Mouse (Mus musculus): ENCODE data around the gene Slc25a40. TPM values are rescaled to one million over a fixed set of nuclear protein-coding genes. Genes with fewer than 3 reads are reported as not detected.

Gene Slc25a40
- polyA plus RNA-seq, 1 experiment: 3.5 TPM

GRCm38 (mm10) chr5:8408746-8409145 is 13.9 kb upstream of the Slc25a40 start:
- Histone ChIP-seq H3K4me3 (ENCODE audit: insufficient read depth, poor library complexity, severe bottlenecking) (no peak overlapping the region), H3K79me3 (ENCODE audit: low read depth) (peaks cover 21% of the 10 kb centered on the region), H3K27me3 (ENCODE audit: control insufficient read depth, insufficient read depth, insufficient read length) (no peaks in the 10 kb centered on the region), H3K36me3 (ENCODE audit: control insufficient read depth, insufficient read depth) (peaks cover 87% of the 10 kb centered on the region), H3K79me2 (ENCODE audit: control insufficient read depth, insufficient read depth) (peaks cover 29% of the 10 kb centered on the region), H3ac (ENCODE audit: control insufficient read depth, insufficient read length, low read depth) (no peak overlapping the region)
- TF ChIP-seq CTCF (IDR thresholded peaks at IDR 0.05; ENCODE audit: control insufficient read depth, insufficient read depth, insufficient read length) (no peak), FOSL1 (IDR thresholded peaks at IDR 0.05; ENCODE audit: insufficient read depth, low read length, poor library complexity, severe bottlenecking) (no peak), MYOG (IDR thresholded peaks at IDR 0.05; ENCODE audit: control insufficient read depth, extremely low read depth, insufficient read length) (no peak), USF1 (IDR thresholded peaks at IDR 0.05; ENCODE audit: low read depth) (no peak), CEBPB (IDR thresholded peaks at IDR 0.05; ENCODE audit: low read depth) (no peak), MAX (IDR thresholded peaks at IDR 0.05) (no peak), MYOD1 (IDR thresholded peaks at IDR 0.05; ENCODE audit: control insufficient read depth, insufficient read length, low read depth) (no peak)

GRCm38 (mm10) chr5:8416683-8417413 is 5.8 kb upstream of the Slc25a40 start:
- Histone ChIP-seq H3K79me3 (ENCODE audit: low read depth) (peaks cover 91% of the 10 kb centered on the region), H3K27me3 (ENCODE audit: control insufficient read depth, insufficient read depth, insufficient read length) (no peaks in the 10 kb centered on the region), H3K79me2 (ENCODE audit: control insufficient read depth, insufficient read depth) (peaks cover 100% of the 10 kb centered on the region), H3ac (ENCODE audit: control insufficient read depth, insufficient read length, low read depth) (no peak overlapping the region), H3K36me3 (ENCODE audit: control insufficient read depth, insufficient read depth) (peaks cover 77% of the 10 kb centered on the region), H3K4me3 (ENCODE audit: insufficient read depth, poor library complexity, severe bottlenecking) (no peak overlapping the region)
- no peak for TF ChIP-seq USF1 (IDR thresholded peaks at IDR 0.05; ENCODE audit: low read depth)
- no peak for TF ChIP-seq MYOG (IDR thresholded peaks at IDR 0.05; ENCODE audit: control insufficient read depth, extremely low read depth, insufficient read length)
- no peak for TF ChIP-seq CTCF (IDR thresholded peaks at IDR 0.05; ENCODE audit: control insufficient read depth, insufficient read depth, insufficient read length)
- TF ChIP-seq MAX (IDR thresholded peaks at IDR 0.05): no peak
- no peak for TF ChIP-seq CEBPB (IDR thresholded peaks at IDR 0.05; ENCODE audit: low read depth)
- TF ChIP-seq MYOD1 (IDR thresholded peaks at IDR 0.05; ENCODE audit: control insufficient read depth, insufficient read length, low read depth): no peak
- no peak for TF ChIP-seq FOSL1 (IDR thresholded peaks at IDR 0.05; ENCODE audit: insufficient read depth, low read length, poor library complexity, severe bottlenecking)

- no peak overlapping the region for H3ac ChIP-seq (ENCODE audit: control insufficient read depth, insufficient read length, low read depth)
- H3K4me3 ChIP-seq (ENCODE audit: insufficient read depth, poor library complexity, severe bottlenecking): no peak overlapping the region
- H3K79me3 ChIP-seq (ENCODE audit: low read depth): peaks cover 91% of the 10 kb centered on the region
- peaks cover 99% of the 10 kb centered on the region for H3K79me2 ChIP-seq (ENCODE audit: control insufficient read depth, insufficient read depth)
- H3K36me3 ChIP-seq (ENCODE audit: control insufficient read depth, insufficient read depth): peaks cover 71% of the 10 kb centered on the region
- no peak for TF ChIP-seq CTCF (IDR thresholded peaks at IDR 0.05; ENCODE audit: control insufficient read depth, insufficient read depth, insufficient read length)
- no peaks in the 10 kb centered on the region for H3K27me3 ChIP-seq (ENCODE audit: control insufficient read depth, insufficient read depth, insufficient read length)
Measured at GRCm38 (mm10) chr5:8417443-8417842, 5.2 kb upstream of the Slc25a40 start.

GRCm38 (mm10) chr5:8421424-8421823 is 1.2 kb upstream of the Slc25a40 start:
- TF ChIP-seq MAX (IDR thresholded peaks at IDR 0.05) (no peak), CEBPB (IDR thresholded peaks at IDR 0.05; ENCODE audit: low read depth) (no peak), CTCF (IDR thresholded peaks at IDR 0.05; ENCODE audit: control insufficient read depth, insufficient read depth, insufficient read length) (no peak), USF1 (IDR thresholded peaks at IDR 0.05; ENCODE audit: low read depth) (no peak), FOSL1 (IDR thresholded peaks at IDR 0.05; ENCODE audit: insufficient read depth, low read length, poor library complexity, severe bottlenecking) (no peak), MYOG (IDR thresholded peaks at IDR 0.05; ENCODE audit: control insufficient read depth, extremely low read depth, insufficient read length) (no peak), MYOD1 (IDR thresholded peaks at IDR 0.05; ENCODE audit: control insufficient read depth, insufficient read length, low read depth) (no peak)
- Histone ChIP-seq H3K27me3 (ENCODE audit: control insufficient read depth, insufficient read depth, insufficient read length) (no peaks in the 10 kb centered on the region), H3K79me3 (ENCODE audit: low read depth) (peaks cover 59% of the 10 kb centered on the region), H3K36me3 (ENCODE audit: control insufficient read depth, insufficient read depth) (peaks cover 49% of the 10 kb centered on the region), H3K4me3 (ENCODE audit: insufficient read depth, poor library complexity, severe bottlenecking) (peak overlapping the region; percentile 74), H3K79me2 (ENCODE audit: control insufficient read depth, insufficient read depth) (peaks cover 92% of the 10 kb centered on the region), H3ac (ENCODE audit: control insufficient read depth, insufficient read length, low read depth) (no peak overlapping the region)

GRCm38 (mm10) chr5:8422932-8423928 is 580 bp downstream of the Slc25a40 start:
- Histone ChIP-seq H3K79me2 (ENCODE audit: control insufficient read depth, insufficient read depth) (peaks cover 74% of the 10 kb centered on the region), H3K4me3 (ENCODE audit: insufficient read depth, poor library complexity, severe bottlenecking) (peak overlapping the region; percentile 74), H3K79me3 (ENCODE audit: low read depth) (peaks cover 42% of the 10 kb centered on the region), H3K27me3 (ENCODE audit: control insufficient read depth, insufficient read depth, insufficient read length) (no peaks in the 10 kb centered on the region), H3ac (ENCODE audit: control insufficient read depth, insufficient read length, low read depth) (peak overlapping the region; percentile 98), H3K36me3 (ENCODE audit: control insufficient read depth, insufficient read depth) (peaks cover 31% of the 10 kb centered on the region)
- TF ChIP-seq MYOD1 (IDR thresholded peaks at IDR 0.05; ENCODE audit: control insufficient read depth, insufficient read length, low read depth): no peak
- no peak for TF ChIP-seq USF1 (IDR thresholded peaks at IDR 0.05; ENCODE audit: low read depth)
- no peak for TF ChIP-seq FOSL1 (IDR thresholded peaks at IDR 0.05; ENCODE audit: insufficient read depth, low read length, poor library complexity, severe bottlenecking)
- TF ChIP-seq MAX (IDR thresholded peaks at IDR 0.05): no peak
- no peak for TF ChIP-seq MYOG (IDR thresholded peaks at IDR 0.05; ENCODE audit: control insufficient read depth, extremely low read depth, insufficient read length)
- TF ChIP-seq CTCF (IDR thresholded peaks at IDR 0.05; ENCODE audit: control insufficient read depth, insufficient read depth, insufficient read length): no peak
- no peak for TF ChIP-seq CEBPB (IDR thresholded peaks at IDR 0.05; ENCODE audit: low read depth)
